Mouse (Mus musculus) hindbrain, embryonic 15.5 days (tissue): ENCODE measurements at regions not wholly inside any gene's neighbourhood (a gene's known extent, or its start where the extent isn't known, plus 50 kb on each side); places are given as distances from the start of the nearest gene placed in this dataset.

Experiments used
- ATAC-seq: fragments of 200-750 bp; cut with Nextera tagmentation; 2 replicates; pipeline ENCODE4 v1.8.0; 2017; ENCODE audit warnings: low read depth, moderate number of reproducible peaks, moderate TSS enrichment; ENCODE audit not compliant: low FRiP score
- H3K27ac ChIP-seq: fragments of 300-500 bp; sonication (generic); replicated peaks from 2 replicates; pipeline ENCODE4 v1.5.1; 2015; ENCODE audit warnings: mild to moderate bottlenecking, inconsistent platforms
- H3K27me3 ChIP-seq: fragments of 300-500 bp; sonication (generic); 2 replicates; pipeline ENCODE4 v1.6.1; 2015; ENCODE audit warnings: control low read depth, inconsistent platforms
- H3K36me3 ChIP-seq: fragments of 300-500 bp; sonication (generic); 2 replicates; pipeline ENCODE4 v1.6.1; 2015; ENCODE audit warnings: control low read depth, inconsistent platforms
- H3K4me1 ChIP-seq: fragments of 300-500 bp; sonication (generic); replicated peaks from 2 replicates; pipeline ENCODE4 v1.6.1; 2015; ENCODE audit warnings: control low read depth, inconsistent platforms
- H3K4me2 ChIP-seq: fragments of 300-500 bp; sonication (generic); 2 replicates; pipeline ENCODE4 v1.6.1; 2015; ENCODE audit warnings: moderate library complexity, mild to moderate bottlenecking, inconsistent platforms
- H3K4me3 ChIP-seq: fragments of 300-500 bp; sonication (generic); 2 replicates; pipeline ENCODE4 v1.5.1; 2015; ENCODE audit warnings: mild to moderate bottlenecking, inconsistent platforms
- H3K9ac ChIP-seq: fragments of 300-500 bp; sonication (generic); 2 replicates; pipeline ENCODE4 v1.6.1; 2015; ENCODE audit warnings: inconsistent platforms
- H3K9me3 ChIP-seq: fragments of 300-500 bp; sonication (generic); 2 replicates; pipeline ENCODE4 v1.6.1; 2016; ENCODE audit warnings: control low read depth, inconsistent platforms
- WGBS: fragments of 180-500 bp; shearing (Covaris S2); methylation state at CpG from one replicate; pipeline ENCODE4 v1.1.7; 2015; 5-methylcytosine and 5-hydroxymethylcytosine counted together

GRCm38 (mm10) chr2:128331275-128331674, 205.4 kb downstream of the Bcl2l11 start:
- no peak for ATAC-seq
- H3K27me3 ChIP-seq = no peaks in the 10 kb centered on the region
- no peaks in the 10 kb centered on the region for H3K36me3 ChIP-seq
- no peak overlapping the region for H3K4me3 ChIP-seq
- H3K9me3 ChIP-seq = no peaks in the 10 kb centered on the region
- WGBS = 19% methylated on average over 10 of the region's 10 CpGs
- peaks cover 8% of the 10 kb centered on the region for H3K4me1 ChIP-seq
- H3K4me2 ChIP-seq = peak overlapping the region; percentile 16; the same call in 1 of the 2 replicates
- H3K27ac ChIP-seq = no peak overlapping the region
- no peak overlapping the region for H3K9ac ChIP-seq

- H3K4me1 ChIP-seq = peaks cover 8% of the 10 kb centered on the region
- no peaks in the 10 kb centered on the region for H3K27me3 ChIP-seq
- H3K27ac ChIP-seq = no peak overlapping the region
- no peak for ATAC-seq
- H3K36me3 ChIP-seq = no peaks in the 10 kb centered on the region
- peak overlapping the region; percentile 16; the same call in 1 of the 2 replicates for H3K4me2 ChIP-seq
- H3K9ac ChIP-seq = no peak overlapping the region
- no peaks in the 10 kb centered on the region for H3K9me3 ChIP-seq
- WGBS = 46% methylated on average over 8 of the region's 8 CpGs
- H3K4me3 ChIP-seq = no peak overlapping the region
These were observed 205.8 kb downstream of the Bcl2l11 start for GRCm38 (mm10) chr2:128331681-128332080.

DNA sequence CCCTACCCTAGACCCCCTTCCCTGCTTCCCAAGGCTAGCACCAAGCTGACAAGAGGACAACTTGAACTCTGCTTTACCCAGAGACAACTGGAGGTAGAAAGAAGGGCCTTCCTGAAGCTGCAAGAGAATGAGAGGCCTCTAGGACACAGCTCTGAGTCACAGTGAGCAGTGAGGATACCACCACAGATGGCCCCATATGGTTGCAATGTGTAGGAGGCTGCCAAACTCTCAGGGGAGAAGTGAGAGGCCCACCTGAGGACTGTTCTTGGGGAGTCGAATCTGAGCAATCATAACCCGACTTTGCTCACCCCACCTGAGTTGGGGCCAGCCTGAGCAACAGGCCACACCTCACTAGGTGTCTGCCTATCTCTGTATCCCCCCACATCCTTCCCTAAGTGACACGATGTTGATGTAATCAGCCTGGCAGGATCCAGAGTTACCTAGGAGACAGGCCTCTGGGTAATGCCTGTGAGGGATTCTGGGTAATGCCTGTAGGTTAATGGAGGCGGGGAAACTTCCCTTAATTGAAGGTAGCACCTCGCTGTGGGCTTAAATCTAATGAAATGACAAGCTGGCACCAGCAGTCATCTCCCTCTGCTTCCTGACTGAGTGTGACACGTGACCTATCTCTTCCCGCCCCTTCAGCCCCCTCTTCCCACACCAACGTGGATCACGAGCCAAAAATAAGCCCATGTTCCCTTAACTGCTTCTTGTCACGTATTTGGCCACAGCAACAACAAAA, 207.7 kb downstream of the Bcl2l11 start:
- 80% methylated on average over 10 of the region's 10 CpGs for WGBS
- H3K9ac ChIP-seq = no peak overlapping the region
- no peak overlapping the region for H3K27ac ChIP-seq
- no peaks in the 10 kb centered on the region for H3K36me3 ChIP-seq
- H3K4me2 ChIP-seq = no peak overlapping the region
- H3K27me3 ChIP-seq = no peaks in the 10 kb centered on the region
- H3K4me3 ChIP-seq = no peak overlapping the region
- ATAC-seq = no peak
- H3K9me3 ChIP-seq = no peaks in the 10 kb centered on the region
- H3K4me1 ChIP-seq = peaks cover 9% of the 10 kb centered on the region

DNA sequence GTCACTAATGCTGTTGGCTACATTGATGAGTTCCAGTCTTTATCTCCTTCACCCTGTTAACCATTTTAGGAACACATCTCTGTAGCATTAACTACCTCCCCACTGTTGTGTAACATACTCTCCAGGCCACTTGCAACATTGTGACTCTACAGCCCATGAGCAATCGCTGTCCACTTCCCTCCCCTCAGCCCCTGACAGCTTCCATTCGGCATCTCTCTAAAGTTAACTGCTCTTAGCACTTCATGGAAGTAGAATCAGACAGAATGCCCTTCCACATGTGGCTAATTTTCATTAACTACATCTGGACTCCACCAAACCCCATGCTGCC, 208.3 kb downstream of the Bcl2l11 start:
- no peaks in the 10 kb centered on the region for H3K9me3 ChIP-seq
- 88% methylated on average over 2 of the region's 2 CpGs for WGBS
- H3K27me3 ChIP-seq = no peaks in the 10 kb centered on the region
- H3K4me3 ChIP-seq = no peak overlapping the region
- no peak overlapping the region for H3K27ac ChIP-seq
- H3K36me3 ChIP-seq = no peaks in the 10 kb centered on the region
- ATAC-seq = no peak
- H3K9ac ChIP-seq = no peak overlapping the region
- H3K4me1 ChIP-seq = peaks cover 14% of the 10 kb centered on the region
- H3K4me2 ChIP-seq = no peak overlapping the region

- WGBS = 80% methylated on average over 7 of the region's 7 CpGs
- no peak overlapping the region for H3K9ac ChIP-seq
- H3K27ac ChIP-seq = no peak overlapping the region
- no peaks in the 10 kb centered on the region for H3K36me3 ChIP-seq
- H3K4me1 ChIP-seq = peaks cover 22% of the 10 kb centered on the region
- no peak for ATAC-seq
- no peaks in the 10 kb centered on the region for H3K27me3 ChIP-seq
- H3K4me3 ChIP-seq = no peak overlapping the region
- H3K4me2 ChIP-seq = no peak overlapping the region
- H3K9me3 ChIP-seq = no peaks in the 10 kb centered on the region
These were observed 209.1 kb downstream of the Bcl2l11 start for GRCm38 (mm10) chr2:128334757-128335500.

GRCm38 (mm10) chr2:128337192-128337591, 211.4 kb downstream of the Bcl2l11 start:
- no peaks in the 10 kb centered on the region for H3K9me3 ChIP-seq
- H3K36me3 ChIP-seq = no peaks in the 10 kb centered on the region
- no peak for ATAC-seq
- no peak overlapping the region for H3K4me3 ChIP-seq
- H3K27ac ChIP-seq = no peak overlapping the region
- no peaks in the 10 kb centered on the region for H3K27me3 ChIP-seq
- H3K4me2 ChIP-seq = no peak overlapping the region
- H3K9ac ChIP-seq = no peak overlapping the region
- H3K4me1 ChIP-seq = peaks cover 20% of the 10 kb centered on the region

DNA sequence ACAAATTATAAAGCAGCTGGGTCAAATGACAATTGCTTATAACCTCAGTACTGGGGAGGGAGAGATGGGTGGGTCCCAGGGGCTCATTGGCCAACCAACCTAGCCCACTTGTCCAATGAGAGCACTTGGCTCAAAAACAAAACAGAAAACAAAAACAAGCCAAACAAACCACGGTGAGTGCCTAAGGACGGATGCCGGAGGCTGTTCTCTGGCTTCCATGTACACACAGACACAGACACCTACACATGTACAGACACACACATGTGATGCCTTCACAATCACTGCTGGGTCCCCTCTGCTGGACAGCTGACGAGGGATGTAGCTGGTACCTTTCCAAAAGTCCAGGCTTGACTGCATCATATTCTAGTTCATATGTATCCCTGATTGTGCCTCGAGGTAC, 212.0 kb downstream of the Bcl2l11 start:
- no peak overlapping the region for H3K4me2 ChIP-seq
- no peak overlapping the region for H3K9ac ChIP-seq
- no peak overlapping the region for H3K4me3 ChIP-seq
- WGBS = 87% methylated on average over 5 of the region's 5 CpGs
- no peak overlapping the region for H3K27ac ChIP-seq
- peaks cover 20% of the 10 kb centered on the region for H3K4me1 ChIP-seq
- no peak for ATAC-seq
- no peaks in the 10 kb centered on the region for H3K27me3 ChIP-seq
- no peaks in the 10 kb centered on the region for H3K36me3 ChIP-seq
- H3K9me3 ChIP-seq = no peaks in the 10 kb centered on the region

DNA sequence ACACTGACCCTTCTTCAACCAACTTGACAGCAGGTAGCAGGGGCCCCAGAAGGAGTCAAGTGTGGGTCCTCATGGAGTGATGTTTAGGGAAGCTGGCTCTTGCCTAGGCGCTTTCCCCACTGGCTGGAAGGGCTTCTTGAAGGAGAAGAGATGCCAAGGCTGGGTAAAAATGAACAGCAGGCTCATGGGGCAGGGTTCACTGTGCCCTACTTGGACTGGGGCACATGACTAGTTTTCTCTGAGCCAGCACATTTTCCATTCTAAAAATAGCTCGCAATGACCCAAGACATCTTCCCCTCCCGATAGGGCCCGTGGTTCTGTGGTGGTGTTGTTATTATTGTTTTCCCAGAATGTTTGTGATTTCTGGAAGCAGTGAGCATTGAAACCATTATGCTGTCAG, 212.6 kb downstream of the Bcl2l11 start:
- H3K4me1 ChIP-seq = peaks cover 20% of the 10 kb centered on the region
- no peak for ATAC-seq
- no peaks in the 10 kb centered on the region for H3K36me3 ChIP-seq
- no peaks in the 10 kb centered on the region for H3K27me3 ChIP-seq
- H3K9me3 ChIP-seq = no peaks in the 10 kb centered on the region
- no peak overlapping the region for H3K27ac ChIP-seq
- no peak overlapping the region for H3K9ac ChIP-seq
- WGBS = 88% methylated on average over 4 of the region's 4 CpGs
- H3K4me3 ChIP-seq = no peak overlapping the region
- no peak overlapping the region for H3K4me2 ChIP-seq

DNA sequence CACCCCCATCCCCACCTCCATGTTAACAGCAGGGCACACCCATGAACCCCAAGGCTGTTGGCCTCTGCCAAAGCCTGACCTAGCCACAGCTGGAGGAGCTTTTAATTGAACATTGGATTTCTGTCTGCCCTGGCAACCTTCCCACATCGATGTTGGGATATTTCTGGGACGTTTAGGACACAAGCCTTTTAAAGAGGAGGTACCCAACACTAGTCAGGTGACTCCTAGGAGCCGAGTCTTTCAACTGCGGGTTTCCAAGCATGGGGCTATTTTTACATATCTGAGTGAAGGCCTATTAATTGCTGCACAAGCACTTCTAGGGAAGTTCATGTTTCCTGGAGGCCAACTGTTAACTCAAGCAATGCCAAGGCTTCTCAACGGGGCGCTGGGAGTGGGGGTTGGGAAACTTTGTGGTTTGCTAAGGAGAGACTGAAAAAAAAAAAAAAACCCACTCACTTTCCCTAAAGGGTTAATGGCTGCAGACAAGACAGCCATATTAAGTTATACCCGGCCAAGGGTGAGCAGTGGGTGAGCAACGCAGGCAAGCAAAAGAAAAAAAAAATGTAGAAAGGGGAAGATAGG, 213.3 kb downstream of the Bcl2l11 start:
- H3K4me1 ChIP-seq = peaks cover 20% of the 10 kb centered on the region
- no peak overlapping the region for H3K4me3 ChIP-seq
- no peak for ATAC-seq
- H3K9me3 ChIP-seq = no peaks in the 10 kb centered on the region
- H3K9ac ChIP-seq = no peak overlapping the region
- no peaks in the 10 kb centered on the region for H3K27me3 ChIP-seq
- no peak overlapping the region for H3K27ac ChIP-seq
- H3K36me3 ChIP-seq = no peaks in the 10 kb centered on the region
- 24% methylated on average over 8 of the region's 8 CpGs for WGBS
- H3K4me2 ChIP-seq = no peak overlapping the region

GRCm38 (mm10) chr2:128339643-128340487, 214.0 kb downstream of the Bcl2l11 start:
- Histone ChIP-seq H3K4me3 (no peak overlapping the region), H3K27me3 (no peaks in the 10 kb centered on the region), H3K4me2 (no peak overlapping the region), H3K9ac (no peak overlapping the region), H3K27ac (no peak overlapping the region), H3K4me1 (peaks cover 20% of the 10 kb centered on the region), H3K9me3 (no peaks in the 10 kb centered on the region), H3K36me3 (no peaks in the 10 kb centered on the region)
- ATAC-seq = no peak
- WGBS = 47% methylated on average over 19 of the region's 19 CpGs

- H3K4me1 ChIP-seq = peaks cover 20% of the 10 kb centered on the region
- 91% methylated on average over 5 of the region's 5 CpGs for WGBS
- no peak overlapping the region for H3K4me3 ChIP-seq
- no peaks in the 10 kb centered on the region for H3K9me3 ChIP-seq
- H3K36me3 ChIP-seq = no peaks in the 10 kb centered on the region
- no peak overlapping the region for H3K27ac ChIP-seq
- ATAC-seq = no peak
- no peak overlapping the region for H3K9ac ChIP-seq
- H3K4me2 ChIP-seq = no peak overlapping the region
- H3K27me3 ChIP-seq = no peaks in the 10 kb centered on the region
These were observed 214.9 kb downstream of the Bcl2l11 start for GRCm38 (mm10) chr2:128340631-128341240.
